Mouse (Mus musculus): Measurements from ENCODE around the gene Sptan1. TPM values are rescaled to one million over a fixed set of nuclear protein-coding genes. Genes with fewer than 3 reads are reported as not detected.

Gene Sptan1
- polyA plus RNA-seq, 1 experiment: 772 TPM

GRCm38 (mm10) chr2:29973525-29973924, 8.2 kb downstream of the Sptan1 start:
- no peak overlapping the region for H3K4me3 ChIP-seq (ENCODE audit: insufficient read depth, low read length)
- H3K4me1 ChIP-seq (ENCODE audit: control insufficient read depth, insufficient read depth, low read length): peaks cover 16% of the 10 kb centered on the region
- no peak overlapping the region for H3K27ac ChIP-seq (ENCODE audit: insufficient read depth, low read length)
- no peak for TF ChIP-seq POLR2A (IDR thresholded peaks at IDR 0.05; ENCODE audit: extremely low read depth, insufficient read depth, low read length)
- no peak for TF ChIP-seq CTCF (IDR thresholded peaks at IDR 0.05; ENCODE audit: extremely low read depth, insufficient read depth, low read length)

GRCm38 (mm10) chr2:29977307-29977706, 11.9 kb downstream of the Sptan1 start:
- TF ChIP-seq CTCF (IDR thresholded peaks at IDR 0.05; ENCODE audit: extremely low read depth, insufficient read depth, low read length): peak; percentile 16; the same call in 1 of the 2 replicates
- no peak for TF ChIP-seq POLR2A (IDR thresholded peaks at IDR 0.05; ENCODE audit: extremely low read depth, insufficient read depth, low read length)
- peaks cover 7% of the 10 kb centered on the region; the same call in 1 of the 2 replicates for H3K4me1 ChIP-seq (ENCODE audit: control insufficient read depth, insufficient read depth, low read length)
- no peak overlapping the region for H3K27ac ChIP-seq (ENCODE audit: insufficient read depth, low read length)
- H3K4me3 ChIP-seq (ENCODE audit: insufficient read depth, low read length): no peak overlapping the region

DNA sequence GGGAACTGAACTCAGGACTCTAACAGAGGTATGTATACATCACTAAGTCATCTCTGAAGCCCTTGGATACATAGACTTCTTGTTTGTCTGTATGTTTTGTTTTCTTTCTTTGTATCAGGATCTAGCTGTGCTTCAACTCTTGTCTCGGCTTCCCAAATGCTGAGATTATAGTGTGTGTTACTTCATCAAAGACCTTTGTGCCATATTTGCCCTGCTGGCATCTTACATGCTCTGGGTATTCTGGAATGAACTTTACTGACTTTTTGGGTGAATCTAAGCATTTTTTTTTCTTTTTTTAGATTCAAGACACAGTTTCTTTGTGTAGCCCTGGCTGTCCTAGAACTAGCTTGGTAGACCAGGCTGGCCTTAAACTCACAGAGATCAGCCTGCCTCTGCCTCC, 15.3 kb downstream of the Sptan1 start:
- H3K4me3 ChIP-seq (ENCODE audit: insufficient read depth, low read length): no peak overlapping the region
- TF ChIP-seq POLR2A (IDR thresholded peaks at IDR 0.05; ENCODE audit: extremely low read depth, insufficient read depth, low read length): no peak
- TF ChIP-seq CTCF (IDR thresholded peaks at IDR 0.05; ENCODE audit: extremely low read depth, insufficient read depth, low read length): no peak
- peaks cover 4% of the 10 kb centered on the region; the same call in 1 of the 2 replicates for H3K4me1 ChIP-seq (ENCODE audit: control insufficient read depth, insufficient read depth, low read length)
- H3K27ac ChIP-seq (ENCODE audit: insufficient read depth, low read length): no peak overlapping the region

DNA sequence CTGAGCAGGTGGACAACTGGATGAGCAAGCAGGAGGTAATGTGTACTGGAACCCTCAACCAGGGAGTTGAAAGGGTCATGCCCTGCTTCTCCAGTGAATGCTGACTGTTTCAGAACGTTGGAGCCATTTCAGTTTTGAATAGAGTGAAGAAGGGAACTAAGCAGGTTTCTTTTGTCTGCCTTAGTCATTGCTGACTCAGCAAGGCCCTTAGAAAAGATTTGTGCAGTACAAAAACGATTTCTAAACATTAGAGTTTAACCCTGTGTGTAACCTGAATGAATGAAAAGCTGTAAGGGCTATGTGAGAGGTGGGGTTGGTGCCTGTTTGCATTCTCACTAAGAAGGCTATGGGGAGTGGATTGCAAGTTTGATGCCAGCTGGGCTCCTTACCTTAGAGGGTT, 26.6 kb downstream of the Sptan1 start:
- Histone ChIP-seq H3K4me3 (ENCODE audit: insufficient read depth, low read length) (no peak overlapping the region), H3K4me1 (ENCODE audit: control insufficient read depth, insufficient read depth, low read length) (no peaks in the 10 kb centered on the region), H3K27ac (ENCODE audit: insufficient read depth, low read length) (no peak overlapping the region)
- TF ChIP-seq POLR2A (IDR thresholded peaks at IDR 0.05; ENCODE audit: extremely low read depth, insufficient read depth, low read length) (no peak), CTCF (IDR thresholded peaks at IDR 0.05; ENCODE audit: extremely low read depth, insufficient read depth, low read length) (no peak)

GRCm38 (mm10) chr2:30009101-30009500, 43.7 kb downstream of the Sptan1 start:
- Histone ChIP-seq H3K4me3 (ENCODE audit: insufficient read depth, low read length) (no peak overlapping the region), H3K4me1 (ENCODE audit: control insufficient read depth, insufficient read depth, low read length) (no peaks in the 10 kb centered on the region), H3K27ac (ENCODE audit: insufficient read depth, low read length) (no peak overlapping the region)
- no peak for TF ChIP-seq CTCF (IDR thresholded peaks at IDR 0.05; ENCODE audit: extremely low read depth, insufficient read depth, low read length)
- no peak for TF ChIP-seq POLR2A (IDR thresholded peaks at IDR 0.05; ENCODE audit: extremely low read depth, insufficient read depth, low read length)

- Histone ChIP-seq H3K27ac (ENCODE audit: insufficient read depth, low read length) (no peak overlapping the region), H3K4me1 (ENCODE audit: control insufficient read depth, insufficient read depth, low read length) (no peaks in the 10 kb centered on the region; the same call in 1 of the 2 replicates), H3K4me3 (ENCODE audit: insufficient read depth, low read length) (no peak overlapping the region)
- TF ChIP-seq CTCF (IDR thresholded peaks at IDR 0.05; ENCODE audit: extremely low read depth, insufficient read depth, low read length) (no peak), POLR2A (IDR thresholded peaks at IDR 0.05; ENCODE audit: extremely low read depth, insufficient read depth, low read length) (no peak)
These were observed 45.5 kb downstream of the Sptan1 start for GRCm38 (mm10) chr2:30010840-30011281.

GRCm38 (mm10) chr2:30014326-30014966, 49.1 kb downstream of the Sptan1 start:
- TF ChIP-seq POLR2A (IDR thresholded peaks at IDR 0.05; ENCODE audit: extremely low read depth, insufficient read depth, low read length): no peak
- no peak for TF ChIP-seq CTCF (IDR thresholded peaks at IDR 0.05; ENCODE audit: extremely low read depth, insufficient read depth, low read length)
- Histone ChIP-seq H3K4me1 (ENCODE audit: control insufficient read depth, insufficient read depth, low read length) (no peaks in the 10 kb centered on the region; the same call in 1 of the 2 replicates), H3K4me3 (ENCODE audit: insufficient read depth, low read length) (no peak overlapping the region), H3K27ac (ENCODE audit: insufficient read depth, low read length) (no peak overlapping the region)

- no peak overlapping the region for H3K27ac ChIP-seq (ENCODE audit: insufficient read depth, low read length)
- TF ChIP-seq CTCF (IDR thresholded peaks at IDR 0.05; ENCODE audit: extremely low read depth, insufficient read depth, low read length) (no peak), POLR2A (IDR thresholded peaks at IDR 0.05; ENCODE audit: extremely low read depth, insufficient read depth, low read length) (no peak)
- H3K4me1 ChIP-seq (ENCODE audit: control insufficient read depth, insufficient read depth, low read length): no peaks in the 10 kb centered on the region
- no peak overlapping the region for H3K4me3 ChIP-seq (ENCODE audit: insufficient read depth, low read length)
These were observed 60.1 kb downstream of the Sptan1 start for GRCm38 (mm10) chr2:30025454-30025853.

DNA sequence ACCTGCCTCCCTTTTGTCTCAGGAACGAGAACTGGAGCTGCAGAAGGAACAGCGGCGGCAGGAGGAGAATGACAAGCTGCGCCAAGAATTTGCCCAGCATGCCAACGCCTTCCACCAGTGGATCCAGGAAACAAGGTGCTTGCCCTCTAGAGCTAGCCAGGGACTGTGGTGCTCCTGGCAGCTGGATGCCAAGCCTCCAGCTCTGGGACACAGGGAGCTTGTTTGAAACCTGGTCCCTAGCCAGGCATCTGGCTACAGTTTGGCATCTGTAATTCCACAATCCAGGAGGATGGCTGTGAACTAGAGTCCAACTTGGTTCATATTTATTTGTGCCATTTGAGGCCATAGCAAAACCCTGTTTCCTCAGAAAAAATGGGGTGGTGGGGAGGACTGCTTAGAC, 61.6 kb downstream of the Sptan1 start:
- no peak overlapping the region for H3K27ac ChIP-seq (ENCODE audit: insufficient read depth, low read length)
- no peak for TF ChIP-seq CTCF (IDR thresholded peaks at IDR 0.05; ENCODE audit: extremely low read depth, insufficient read depth, low read length)
- TF ChIP-seq POLR2A (IDR thresholded peaks at IDR 0.05; ENCODE audit: extremely low read depth, insufficient read depth, low read length): no peak
- no peak overlapping the region for H3K4me3 ChIP-seq (ENCODE audit: insufficient read depth, low read length)
- H3K4me1 ChIP-seq (ENCODE audit: control insufficient read depth, insufficient read depth, low read length): no peaks in the 10 kb centered on the region

- no peaks in the 10 kb centered on the region for H3K4me1 ChIP-seq (ENCODE audit: control insufficient read depth, insufficient read depth, low read length)
- H3K27ac ChIP-seq (ENCODE audit: insufficient read depth, low read length): no peak overlapping the region
- H3K4me3 ChIP-seq (ENCODE audit: insufficient read depth, low read length): no peak overlapping the region
- no peak for TF ChIP-seq POLR2A (IDR thresholded peaks at IDR 0.05; ENCODE audit: extremely low read depth, insufficient read depth, low read length)
- TF ChIP-seq CTCF (IDR thresholded peaks at IDR 0.05; ENCODE audit: extremely low read depth, insufficient read depth, low read length): peak; percentile 23; the same call in 1 of the 2 replicates
These were observed 67.0 kb downstream of the Sptan1 start for GRCm38 (mm10) chr2:30032244-30032846.

Measured in cortical plate, adult 2 months (tissue).